Mouse (Mus musculus) embryonic facial prominence, embryonic 13.5 days (tissue): ENCODE data around the gene Cptp. TPM values are rescaled to one million over a fixed set of nuclear protein-coding genes. Genes with fewer than 3 reads are reported as not detected.
A peak's percentile ranks its signal among the peaks of the same experiment; 100 is the strongest.

Experiments
- ATAC-seq: fragments of 200-750 bp; cut with Nextera tagmentation; 2 replicates; pipeline ENCODE4 v1.8.0; 2017; ENCODE audit warnings: low read depth; ENCODE audit not compliant: insufficient number of reproducible peaks, insufficient read depth, low FRiP score, low TSS enrichment
- H3K27ac ChIP-seq: fragments of 300-500 bp; sonication (generic); 2 replicates; pipeline ENCODE4 v1.5.1; 2015; ENCODE audit warnings: moderate library complexity, mild to moderate bottlenecking, inconsistent platforms
- H3K27me3 ChIP-seq: fragments of 300-500 bp; sonication (generic); 2 replicates; pipeline ENCODE4 v1.6.1; 2015; ENCODE audit warnings: mild to moderate bottlenecking, inconsistent platforms
- H3K36me3 ChIP-seq: fragments of 300-500 bp; sonication (generic); 2 replicates; pipeline ENCODE4 v1.6.1; 2015; ENCODE audit warnings: mild to moderate bottlenecking, inconsistent platforms
- H3K4me1 ChIP-seq: fragments of 300-500 bp; sonication (generic); 2 replicates; pipeline ENCODE4 v1.6.1; 2015; ENCODE audit warnings: inconsistent platforms
- H3K4me2 ChIP-seq: fragments of 300-500 bp; sonication (generic); 2 replicates; pipeline ENCODE4 v1.6.1; 2015; ENCODE audit warnings: moderate library complexity, mild to moderate bottlenecking, inconsistent platforms
- H3K4me3 ChIP-seq: fragments of 300-500 bp; sonication (generic); 2 replicates; pipeline ENCODE4 v1.5.1; 2015; ENCODE audit warnings: mild to moderate bottlenecking, inconsistent platforms
- H3K9ac ChIP-seq: fragments of 300-500 bp; sonication (generic); 2 replicates; pipeline ENCODE4 v1.6.1; 2015; ENCODE audit warnings: mild to moderate bottlenecking, inconsistent platforms
- H3K9me3 ChIP-seq: fragments of 300-500 bp; sonication (generic); 2 replicates; pipeline ENCODE4 v1.6.1; 2016; ENCODE audit warnings: inconsistent platforms
- WGBS: fragments of 180-500 bp; shearing (Covaris S2); methylation state at CpG from one replicate; pipeline ENCODE4 v1.1.7; 2015; ENCODE audit warnings: mixed read lengths; 5-methylcytosine and 5-hydroxymethylcytosine counted together
- polyA plus RNA-seq: library from polyadenylated mRNA; unstranded; fragments of >200 nt; fragmentation: Nextera tagmentation; extraction: Ambion mirVana; gene quantifications from 2 replicates; pipeline ENCODE4 v1.2.1, GENCODE M21; 2015

Gene Cptp
- polyA plus RNA-seq, 1 experiment from 2014 or later = 16.4 TPM

DNA sequence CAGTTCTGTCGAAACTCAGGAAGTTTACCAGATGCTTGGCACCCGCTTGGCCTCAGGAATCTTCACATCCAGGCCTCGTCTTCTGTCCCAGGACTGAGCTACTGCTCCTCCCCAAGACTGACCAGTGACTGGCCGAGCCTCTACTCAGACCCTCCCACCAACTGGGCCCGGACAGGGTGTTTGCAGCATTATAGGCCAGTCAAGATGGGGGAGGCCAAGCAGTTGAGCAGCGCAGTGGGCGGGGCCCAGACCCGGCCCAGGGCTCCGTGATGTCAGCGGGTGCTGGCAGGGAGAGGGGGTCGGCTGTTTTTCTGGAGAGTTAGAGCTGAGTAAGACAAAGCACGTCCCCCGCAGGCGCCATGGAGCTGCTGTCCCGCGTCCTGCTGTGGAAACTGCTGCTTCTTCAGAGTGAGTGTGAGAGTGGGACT lies 29.7 kb downstream of the Cptp start, which contains the start of gene Mxra8:
Mxra8 (plus strand) TSS at position 198 of the 428 bp plus-strand sequence.
- H3K27ac ChIP-seq = peak within 1 kb of the TSS; percentile 86
- H3K4me2 ChIP-seq = peak within 1 kb of the TSS; percentile 94
- ATAC-seq = peak; percentile 60
- H3K27me3 ChIP-seq = peaks cover 6% of the 10 kb centered on the region; the same call in 1 of the 2 replicates
- H3K36me3 ChIP-seq = peaks cover 20% of the 10 kb centered on the region
- no peaks in the 10 kb centered on the region for H3K9me3 ChIP-seq
- peak within 1 kb of the TSS; percentile 75 for H3K9ac ChIP-seq
- peak within 1 kb of the TSS; percentile 56 for H3K4me3 ChIP-seq
- 4% methylated on average over 16 of the region's 16 CpGs for WGBS
- H3K4me1 ChIP-seq = peaks cover 38% of the 10 kb centered on the region

DNA sequence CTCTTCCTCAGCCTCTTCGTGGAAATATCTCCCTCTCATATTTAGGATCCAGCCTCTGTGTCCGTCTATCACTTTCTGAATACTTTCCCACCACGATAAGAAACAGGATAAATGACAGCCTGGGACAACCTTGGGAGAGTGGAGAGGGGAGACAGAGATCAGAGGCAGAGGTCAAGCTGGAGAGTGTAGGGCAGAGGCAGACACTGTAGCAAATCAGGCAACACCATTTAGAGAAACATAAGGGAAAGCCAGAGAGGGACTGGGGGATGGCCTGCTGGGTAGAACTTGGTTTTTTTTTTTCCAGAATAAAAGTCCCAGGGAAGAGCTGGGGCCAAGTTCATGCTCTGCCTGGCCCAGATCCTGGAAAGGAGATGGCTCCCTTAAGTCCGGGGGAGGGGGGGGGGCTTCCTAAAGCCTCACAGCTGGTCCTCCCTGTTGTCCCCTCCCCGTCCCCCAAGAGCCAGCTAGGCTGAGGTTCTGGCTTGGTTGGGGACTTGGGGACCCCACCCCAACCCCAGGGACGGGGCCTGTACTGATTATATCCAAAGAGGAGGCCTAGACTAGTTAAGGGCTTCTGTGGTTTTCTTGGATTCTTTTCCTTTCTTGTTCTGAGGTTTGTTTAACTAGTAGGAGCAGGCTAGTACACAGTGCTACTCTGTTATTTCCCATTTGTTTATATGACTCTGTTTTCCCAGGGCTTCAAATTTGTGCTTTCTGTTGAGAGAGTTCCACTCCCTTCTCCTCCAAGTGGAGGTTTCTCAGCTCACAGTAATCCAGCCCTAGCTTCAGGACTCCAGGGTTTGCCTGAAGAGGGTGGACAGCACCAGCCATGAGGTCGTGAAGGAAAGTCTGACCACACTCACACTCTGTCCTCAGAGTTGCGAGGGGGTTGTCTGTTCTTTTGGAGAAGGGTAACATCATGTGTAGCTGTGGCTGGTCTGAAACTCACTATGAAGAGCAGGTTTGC lies 30.8 kb downstream of the Cptp start:
- 54% methylated on average over 8 of the region's 8 CpGs for WGBS
- ATAC-seq = no peak
- H3K27me3 ChIP-seq = peaks cover 6% of the 10 kb centered on the region; the same call in 1 of the 2 replicates
- H3K9me3 ChIP-seq = no peaks in the 10 kb centered on the region
- no peak overlapping the region for H3K4me3 ChIP-seq
- H3K4me1 ChIP-seq = peaks cover 46% of the 10 kb centered on the region
- no peak overlapping the region for H3K9ac ChIP-seq
- peaks cover 17% of the 10 kb centered on the region for H3K36me3 ChIP-seq
- peak overlapping the region; percentile 86 for H3K27ac ChIP-seq
- peak overlapping the region; percentile 94 for H3K4me2 ChIP-seq

DNA sequence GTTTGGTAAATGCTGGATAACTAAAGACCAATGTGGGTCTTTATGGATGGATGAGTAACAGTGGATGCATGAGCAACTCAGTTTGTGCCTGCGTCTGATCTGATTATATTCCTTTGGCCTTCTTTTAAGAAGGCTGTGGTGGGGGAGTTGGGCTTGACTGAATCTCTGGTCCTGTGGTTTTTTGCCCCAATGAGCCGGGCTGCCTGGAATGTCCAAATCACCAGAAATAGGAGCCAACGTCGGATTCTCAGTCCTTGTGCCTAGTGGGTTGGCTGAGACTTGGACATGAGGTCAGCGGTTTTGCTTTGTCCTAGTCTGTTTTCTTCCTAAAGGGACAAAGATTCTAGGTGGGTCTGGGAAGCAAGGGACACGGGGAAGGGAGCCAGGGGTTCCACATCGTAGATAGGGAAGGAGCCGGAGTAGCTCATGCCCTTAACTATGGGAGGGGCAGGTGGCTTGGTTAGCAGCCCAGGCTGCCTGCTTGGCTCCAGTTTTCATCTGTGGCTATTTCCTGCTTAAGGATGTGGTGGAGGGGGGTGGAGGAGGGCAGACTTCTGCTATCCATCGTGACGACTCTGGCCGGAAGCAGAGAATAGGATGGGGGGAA lies 31.7 kb downstream of the Cptp start:
- WGBS = 74% methylated on average over 11 of the region's 11 CpGs
- Histone ChIP-seq H3K4me2 (peak overlapping the region; percentile 14; the same call in 1 of the 2 replicates), H3K27ac (peak overlapping the region; percentile 86), H3K9me3 (no peaks in the 10 kb centered on the region), H3K36me3 (peaks cover 15% of the 10 kb centered on the region), H3K9ac (no peak overlapping the region), H3K4me1 (peaks cover 56% of the 10 kb centered on the region), H3K4me3 (no peak overlapping the region), H3K27me3 (peaks cover 6% of the 10 kb centered on the region; the same call in 1 of the 2 replicates)
- no peak for ATAC-seq

DNA sequence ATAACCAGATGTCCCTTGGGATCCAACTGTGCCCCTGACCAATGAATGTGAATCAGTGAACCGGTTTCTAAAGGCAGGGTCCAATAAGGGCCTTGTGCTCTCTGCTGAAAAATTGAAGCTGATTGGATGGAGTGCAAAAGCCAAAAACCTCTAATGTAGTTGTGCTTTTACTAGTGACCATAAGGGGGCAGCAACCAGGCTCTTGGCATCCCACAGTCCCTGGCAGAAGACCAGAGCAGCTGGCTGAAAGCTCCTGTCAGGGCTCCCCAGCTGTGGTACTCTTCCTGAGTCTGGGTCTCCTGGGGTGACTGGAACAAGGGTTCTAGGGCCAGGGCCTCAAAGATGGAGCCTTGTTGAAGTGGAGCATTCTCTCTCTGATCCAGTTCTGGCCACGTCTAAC lies 35.4 kb downstream of the Cptp start:
- H3K27ac ChIP-seq = peak overlapping the region; percentile 60
- H3K27me3 ChIP-seq = no peaks in the 10 kb centered on the region
- peaks cover 34% of the 10 kb centered on the region for H3K4me1 ChIP-seq
- H3K36me3 ChIP-seq = peaks cover 9% of the 10 kb centered on the region; the same call in 1 of the 2 replicates
- no peak overlapping the region for H3K9ac ChIP-seq
- H3K4me3 ChIP-seq = no peak overlapping the region
- no peak for ATAC-seq
- no peaks in the 10 kb centered on the region for H3K9me3 ChIP-seq
- WGBS = 39% methylated on average over 2 of the region's 2 CpGs
- H3K4me2 ChIP-seq = peak overlapping the region; percentile 20; the same call in 1 of the 2 replicates

DNA sequence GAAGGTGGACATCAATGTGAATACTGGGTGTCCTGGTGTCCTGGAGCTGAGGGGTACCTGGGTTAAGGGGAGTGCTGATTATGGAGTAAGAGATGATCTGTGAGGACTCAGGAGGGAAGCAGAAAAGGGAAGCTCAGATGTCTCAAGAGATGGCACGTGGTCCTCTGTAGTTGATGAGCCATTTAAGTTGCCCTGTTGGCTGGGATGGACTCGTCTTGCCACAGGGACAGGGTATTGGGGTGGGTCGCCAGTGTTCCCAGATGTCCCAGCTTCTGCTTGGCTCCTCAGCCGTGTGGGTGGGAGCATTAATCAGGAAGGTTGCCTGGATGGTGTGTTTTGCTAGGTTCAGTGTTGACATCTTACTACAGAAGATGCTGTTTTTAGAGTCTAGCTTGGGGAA lies 36.0 kb downstream of the Cptp start:
- WGBS = 87% methylated on average over 4 of the region's 4 CpGs
- H3K27ac ChIP-seq = no peak overlapping the region; the same call in 1 of the 2 replicates
- H3K4me1 ChIP-seq = peaks cover 30% of the 10 kb centered on the region
- peaks cover 9% of the 10 kb centered on the region; the same call in 1 of the 2 replicates for H3K36me3 ChIP-seq
- no peaks in the 10 kb centered on the region for H3K9me3 ChIP-seq
- no peaks in the 10 kb centered on the region for H3K27me3 ChIP-seq
- no peak overlapping the region for H3K4me3 ChIP-seq
- no peak for ATAC-seq
- no peak overlapping the region; the same call in 1 of the 2 replicates for H3K4me2 ChIP-seq
- H3K9ac ChIP-seq = no peak overlapping the region

DNA sequence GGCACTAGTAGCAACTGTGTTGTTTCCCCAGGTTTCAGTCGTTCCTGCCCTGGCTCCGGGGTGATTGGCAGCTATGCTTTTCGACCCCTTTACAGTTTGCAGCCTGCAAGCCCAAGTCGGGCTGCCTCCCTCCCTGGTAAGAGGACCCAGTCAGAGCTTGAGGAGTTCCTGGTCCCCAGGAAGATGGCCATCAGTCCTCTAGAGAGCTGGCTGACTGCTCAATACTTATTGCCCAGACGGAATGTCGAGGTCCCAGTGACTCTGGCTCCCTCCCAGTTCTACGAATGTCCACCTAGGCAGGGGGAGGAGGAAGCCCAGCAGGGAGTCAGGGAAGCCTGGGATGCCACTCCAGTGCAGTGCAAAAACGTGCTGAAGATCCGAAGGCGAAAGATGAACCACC lies 36.9 kb downstream of the Cptp start:
- H3K4me1 ChIP-seq = peaks cover 25% of the 10 kb centered on the region
- peak overlapping the region; percentile 87 for H3K27ac ChIP-seq
- peak overlapping the region; percentile 76 for H3K4me3 ChIP-seq
- peaks cover 17% of the 10 kb centered on the region for H3K36me3 ChIP-seq
- 58% methylated on average over 10 of the region's 10 CpGs for WGBS
- no peak for ATAC-seq
- H3K27me3 ChIP-seq = no peaks in the 10 kb centered on the region
- peak overlapping the region; percentile 85 for H3K9ac ChIP-seq
- peak overlapping the region; percentile 89 for H3K4me2 ChIP-seq
- no peaks in the 10 kb centered on the region for H3K9me3 ChIP-seq

DNA sequence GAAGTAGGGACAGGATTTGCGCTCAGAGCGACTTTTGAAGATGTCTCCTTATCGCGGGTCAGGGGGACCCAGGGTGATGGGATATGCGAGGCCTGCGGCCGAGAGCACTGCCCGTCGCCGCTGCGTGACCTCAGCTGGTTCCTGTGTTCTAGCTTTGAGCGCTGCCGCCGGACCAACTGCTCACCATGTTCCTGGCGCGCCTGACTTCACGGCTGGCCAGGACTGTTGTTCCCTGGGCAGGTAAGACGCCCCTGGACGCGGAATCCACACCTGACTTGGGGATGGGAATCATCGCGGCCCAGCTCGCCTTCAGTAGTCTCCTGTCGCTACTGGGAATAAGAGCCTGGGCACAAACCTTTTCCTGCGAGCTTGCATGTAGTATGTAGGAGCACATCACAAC lies 37.4 kb downstream of the Cptp start:
- Histone ChIP-seq H3K27ac (peak overlapping the region; percentile 87), H3K4me2 (peak overlapping the region; percentile 89), H3K9me3 (no peaks in the 10 kb centered on the region), H3K9ac (peak overlapping the region; percentile 85), H3K4me1 (peaks cover 25% of the 10 kb centered on the region), H3K27me3 (no peaks in the 10 kb centered on the region), H3K4me3 (peak overlapping the region; percentile 76), H3K36me3 (peaks cover 21% of the 10 kb centered on the region)
- no peak for ATAC-seq
- under 1% methylated on average over 25 of the region's 25 CpGs for WGBS

DNA sequence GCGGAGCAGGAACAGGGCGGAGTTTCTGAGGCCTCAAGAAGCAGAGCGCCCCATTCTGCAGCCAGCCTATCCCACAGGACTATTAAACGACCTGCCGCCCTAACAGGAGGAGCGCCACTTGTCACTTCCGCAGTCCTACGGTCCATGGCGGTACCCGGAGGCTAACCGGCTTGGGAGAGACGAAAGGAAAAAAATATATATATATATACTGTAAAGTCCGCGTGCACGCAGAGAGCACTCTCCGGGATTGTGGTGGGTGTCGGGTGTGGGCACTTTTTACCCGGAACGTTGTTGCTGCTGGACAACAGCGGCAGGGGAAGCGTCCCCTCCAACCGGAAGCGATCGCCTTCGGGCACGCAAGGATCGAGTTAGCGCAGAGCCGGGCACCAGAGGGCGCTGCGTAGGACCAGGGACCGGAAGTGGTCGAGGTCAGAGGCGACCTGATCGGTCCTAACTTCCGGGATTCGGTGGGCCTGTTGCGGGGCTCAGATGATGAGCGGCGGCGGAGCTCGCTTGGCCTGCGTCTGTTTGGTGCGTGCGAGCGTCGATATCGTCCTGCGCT lies 38.0 kb downstream of the Cptp start, which contains the start of gene Aurkaip1:
Aurkaip1 (plus strand) TSS at position 68 of the 562 bp plus-strand sequence.
- under 1% methylated on average over 49 of the region's 49 CpGs for WGBS
- peak within 1 kb of the TSS; percentile 76 for H3K4me3 ChIP-seq
- peaks cover 25% of the 10 kb centered on the region for H3K4me1 ChIP-seq
- peaks cover 23% of the 10 kb centered on the region for H3K36me3 ChIP-seq
- H3K9ac ChIP-seq = peak within 1 kb of the TSS; percentile 85
- no peaks in the 10 kb centered on the region for H3K9me3 ChIP-seq
- peak; percentile 85 for ATAC-seq
- H3K27me3 ChIP-seq = no peaks in the 10 kb centered on the region
- peak within 1 kb of the TSS; percentile 89 for H3K4me2 ChIP-seq
- H3K27ac ChIP-seq = peak within 1 kb of the TSS; percentile 87

DNA sequence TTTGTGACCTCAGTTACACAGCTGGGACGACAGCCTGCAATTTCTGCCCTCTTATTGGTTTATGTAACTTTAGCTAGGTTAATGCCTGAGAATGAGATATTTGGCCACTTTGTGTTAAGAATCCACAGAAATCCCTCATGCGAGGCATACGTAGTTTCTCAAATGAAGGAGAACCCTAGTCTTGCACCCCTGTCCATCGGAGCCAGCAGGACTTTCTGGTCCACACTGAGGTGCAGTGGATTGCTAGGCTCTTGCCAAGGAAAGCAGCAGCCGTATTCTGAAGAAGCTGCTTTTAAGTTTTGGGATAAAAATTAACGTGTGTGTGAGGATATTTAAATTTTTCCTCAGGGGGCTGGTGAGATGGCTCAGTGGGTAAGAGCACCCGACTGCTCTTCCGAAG lies 38.6 kb downstream of the Cptp start:
- Histone ChIP-seq H3K36me3 (peaks cover 27% of the 10 kb centered on the region), H3K4me3 (peak overlapping the region; percentile 76), H3K4me2 (peak overlapping the region; percentile 89), H3K9me3 (no peaks in the 10 kb centered on the region), H3K4me1 (peaks cover 25% of the 10 kb centered on the region), H3K27ac (peak overlapping the region; percentile 13; the same call in 1 of the 2 replicates), H3K9ac (peak overlapping the region; percentile 85; the same call in 1 of the 2 replicates), H3K27me3 (no peaks in the 10 kb centered on the region)
- 57% methylated on average over 8 of the region's 8 CpGs for WGBS
- ATAC-seq = no peak

DNA sequence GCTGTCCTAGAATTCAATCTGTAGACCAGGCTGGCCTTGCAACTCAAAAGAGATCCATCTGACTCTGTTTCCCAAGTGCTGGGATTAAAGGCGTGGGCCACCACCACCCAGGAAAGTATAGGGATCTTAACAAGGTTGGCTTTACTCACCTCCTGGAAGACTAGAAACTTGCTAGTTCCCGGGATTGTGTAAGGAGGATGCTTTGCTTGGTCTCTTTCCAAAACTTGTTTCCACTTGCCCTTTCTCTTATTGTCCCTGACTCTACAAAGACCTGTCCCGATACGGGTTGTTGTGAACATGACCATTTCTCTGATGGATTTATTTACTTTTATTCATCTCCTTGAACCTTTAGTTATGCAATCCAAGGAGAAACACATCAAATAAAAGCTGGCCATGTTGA lies 39.4 kb downstream of the Cptp start:
- Histone ChIP-seq H3K4me3 (no peak overlapping the region), H3K4me1 (peaks cover 25% of the 10 kb centered on the region), H3K9ac (no peak overlapping the region), H3K36me3 (peaks cover 34% of the 10 kb centered on the region), H3K4me2 (no peak overlapping the region), H3K9me3 (no peaks in the 10 kb centered on the region), H3K27ac (no peak overlapping the region), H3K27me3 (no peaks in the 10 kb centered on the region)
- no peak for ATAC-seq
- 91% methylated on average over 4 of the region's 4 CpGs for WGBS

DNA sequence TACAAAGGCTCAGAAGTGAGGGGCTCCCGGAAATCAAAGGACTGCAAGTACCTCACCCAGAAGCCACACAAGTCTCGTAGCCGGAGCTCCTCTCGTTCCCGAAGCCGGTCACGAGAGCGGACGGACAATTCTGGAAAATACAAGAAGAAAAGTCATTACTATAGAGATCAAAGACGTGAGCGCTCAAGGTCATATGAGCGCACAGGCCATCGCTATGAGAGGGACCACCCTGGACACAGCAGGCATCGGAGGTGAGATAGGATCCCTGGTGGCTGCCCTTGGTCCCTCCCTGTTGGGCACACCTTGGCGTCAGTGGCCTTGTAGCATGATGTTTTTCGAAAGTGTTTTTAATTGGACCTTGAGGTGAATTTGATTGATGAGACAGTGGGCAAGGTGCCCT lies 45.8 kb downstream of the Cptp start:
- 95% methylated on average over 16 of the region's 16 CpGs for WGBS

More for the DNA sequence above, 45.8 kb downstream of the Cptp start:
- Histone ChIP-seq H3K27me3 (no peaks in the 10 kb centered on the region), H3K4me2 (no peak overlapping the region), H3K4me1 (no peaks in the 10 kb centered on the region), H3K9me3 (no peaks in the 10 kb centered on the region), H3K27ac (no peak overlapping the region), H3K36me3 (peaks cover 87% of the 10 kb centered on the region), H3K9ac (no peak overlapping the region), H3K4me3 (no peak overlapping the region)
- 0 out of 2 replicates have a peak, but pooled peaks have one; percentile 26 for ATAC-seq
